Mouse (Mus musculus) limb, embryonic 12.5 days (tissue): ENCODE measurements around the gene Adap1. TPM values are rescaled to one million over a fixed set of nuclear protein-coding genes. Genes with fewer than 3 reads are reported as not detected.

Experiments
- ATAC-seq: fragments of 200-750 bp; cut with Nextera tagmentation; 2 replicates; pipeline ENCODE4 v1.8.0; 2017; ENCODE audit warnings: low read depth, moderate TSS enrichment; ENCODE audit not compliant: insufficient number of reproducible peaks, insufficient read depth, low FRiP score, low TSS enrichment
- H3K27ac ChIP-seq: fragments of 300-500 bp; sonication (generic); 2 replicates; pipeline ENCODE4 v1.5.1; 2016; ENCODE audit warnings: mild to moderate bottlenecking, moderate library complexity
- H3K27me3 ChIP-seq: fragments of 300-500 bp; sonication (generic); 2 replicates; pipeline ENCODE4 v1.6.1; 2016; ENCODE audit warnings: mild to moderate bottlenecking, moderate library complexity
- H3K36me3 ChIP-seq: fragments of 300-500 bp; sonication (generic); 2 replicates; pipeline ENCODE4 v1.6.1; 2016; ENCODE audit warnings: mild to moderate bottlenecking, moderate library complexity
- H3K4me1 ChIP-seq: fragments of 300-500 bp; sonication (generic); replicated peaks from 2 replicates; pipeline ENCODE4 v1.6.1; 2016
- H3K4me2 ChIP-seq: fragments of 300-500 bp; sonication (generic); 2 replicates; pipeline ENCODE4 v1.6.1; 2016; ENCODE audit warnings: mild to moderate bottlenecking, moderate library complexity
- H3K4me3 ChIP-seq: fragments of 300-500 bp; sonication (generic); replicated peaks from 2 replicates; pipeline ENCODE4 v1.5.1; 2016; ENCODE audit warnings: mild to moderate bottlenecking
- H3K9ac ChIP-seq: fragments of 300-500 bp; sonication (generic); replicated peaks from 2 replicates; pipeline ENCODE4 v1.6.1; 2016; ENCODE audit warnings: mild to moderate bottlenecking, moderate library complexity
- H3K9me3 ChIP-seq: fragments of 300-500 bp; sonication (generic); 2 replicates; pipeline ENCODE4 v1.6.1; 2016; ENCODE audit warnings: mild to moderate bottlenecking, moderate library complexity
- WGBS: fragments of 180-500 bp; shearing (Covaris S2); methylation state at CpG from one replicate; pipeline ENCODE4 v1.1.7; 2016; 5-methylcytosine and 5-hydroxymethylcytosine counted together
- polyA plus RNA-seq: library from polyadenylated mRNA; unstranded; fragments of >200 nt; fragmentation: Nextera tagmentation; extraction: Ambion mirVana; gene quantifications from 2 replicates; pipeline ENCODE4 v1.2.1, GENCODE M21; 2016

Adap1 gene
- polyA plus RNA-seq, 1 experiment from 2014 or later, result 1.1 TPM

GRCm38 (mm10) chr5:139332590-139333272, 7.3 kb upstream of the Adap1 start:
- H3K4me1 ChIP-seq, result 0 out of 2 replicates have a peak, but pooled peaks cover 2% of the 10 kb centered on the region
- no peak for ATAC-seq
- H3K4me3 ChIP-seq, result no peak overlapping the region
- H3K27ac ChIP-seq, result no peak overlapping the region
- H3K4me2 ChIP-seq, result no peak overlapping the region
- H3K9me3 ChIP-seq, result no peaks in the 10 kb centered on the region
- no peak overlapping the region for H3K9ac ChIP-seq
- H3K27me3 ChIP-seq, result peaks cover 10% of the 10 kb centered on the region; the same call in 1 of the 2 replicates
- peaks cover 34% of the 10 kb centered on the region for H3K36me3 ChIP-seq
- 86% methylated on average over 8 of the region's 8 CpGs for WGBS

- no peak for ATAC-seq
- Histone ChIP-seq H3K4me3 (no peak overlapping the region), H3K4me1 (0 out of 2 replicates have a peak, but pooled peaks cover 2% of the 10 kb centered on the region), H3K9me3 (no peaks in the 10 kb centered on the region), H3K27me3 (peaks cover 19% of the 10 kb centered on the region), H3K27ac (no peak overlapping the region), H3K4me2 (no peak overlapping the region), H3K9ac (no peak overlapping the region), H3K36me3 (peaks cover 24% of the 10 kb centered on the region)
- whole genome bisulfite sequencing, result 19% methylated on average over 8 of the region's 8 CpGs
These were observed 6.3 kb upstream of the Adap1 start for GRCm38 (mm10) chr5:139331742-139332141.

- no peaks in the 10 kb centered on the region for H3K4me1 ChIP-seq
- peaks cover 29% of the 10 kb centered on the region for H3K27me3 ChIP-seq
- no peaks in the 10 kb centered on the region for H3K9me3 ChIP-seq
- no peak overlapping the region for H3K4me2 ChIP-seq
- 72% methylated on average over 7 of the region's 7 CpGs for WGBS
- no peak for ATAC-seq
- H3K27ac ChIP-seq, result no peak overlapping the region
- H3K9ac ChIP-seq, result no peak overlapping the region; the same call in 1 of the 2 replicates
- peaks cover 14% of the 10 kb centered on the region for H3K36me3 ChIP-seq
- H3K4me3 ChIP-seq, result no peak overlapping the region
These were observed 5.3 kb upstream of the Adap1 start for GRCm38 (mm10) chr5:139330766-139331165.

- Histone ChIP-seq H3K4me3 (no peak overlapping the region), H3K27me3 (peaks cover 59% of the 10 kb centered on the region), H3K9me3 (no peaks in the 10 kb centered on the region), H3K4me2 (no peak overlapping the region), H3K27ac (no peak overlapping the region), H3K36me3 (no peaks in the 10 kb centered on the region), H3K9ac (no peak overlapping the region), H3K4me1 (peaks cover 16% of the 10 kb centered on the region)
- 82% methylated on average over 7 of the region's 7 CpGs for WGBS
- no peak for ATAC-seq
These were observed 2.2 kb upstream of the Adap1 start for GRCm38 (mm10) chr5:139327634-139328020.

GRCm38 (mm10) chr5:139326986-139327633, 1.7 kb upstream of the Adap1 start:
- WGBS, result 66% methylated on average over 7 of the region's 7 CpGs
- Histone ChIP-seq H3K4me3 (no peak overlapping the region), H3K4me1 (peaks cover 16% of the 10 kb centered on the region), H3K27me3 (peaks cover 64% of the 10 kb centered on the region), H3K4me2 (no peak overlapping the region), H3K9me3 (no peaks in the 10 kb centered on the region), H3K9ac (no peak overlapping the region), H3K27ac (no peak overlapping the region), H3K36me3 (no peaks in the 10 kb centered on the region)
- ATAC-seq, result no peak

- Histone ChIP-seq H3K9me3 (no peaks in the 10 kb centered on the region), H3K27me3 (peaks cover 67% of the 10 kb centered on the region), H3K36me3 (no peaks in the 10 kb centered on the region), H3K4me3 (no peak overlapping the region), H3K4me2 (no peak overlapping the region), H3K9ac (no peak overlapping the region), H3K4me1 (peaks cover 16% of the 10 kb centered on the region), H3K27ac (no peak overlapping the region)
- no peak for ATAC-seq
- WGBS, result 67% methylated on average over 13 of the region's 13 CpGs
These were observed 782 bp upstream of the Adap1 start for GRCm38 (mm10) chr5:139326111-139326696.

GRCm38 (mm10) chr5:139324691-139325394, 579 bp downstream of the Adap1 start:
- H3K27ac ChIP-seq, result no peak overlapping the region
- H3K27me3 ChIP-seq, result peaks cover 66% of the 10 kb centered on the region
- peak overlapping the region; percentile 95 for H3K4me2 ChIP-seq
- H3K4me3 ChIP-seq, result peak overlapping the region; percentile 58
- no peaks in the 10 kb centered on the region for H3K9me3 ChIP-seq
- H3K4me1 ChIP-seq, result peaks cover 16% of the 10 kb centered on the region
- peak overlapping the region; percentile 63 for H3K9ac ChIP-seq
- peak; percentile 35; the same call in 1 of the 2 replicates for ATAC-seq
- no peaks in the 10 kb centered on the region for H3K36me3 ChIP-seq
- 3% methylated on average over 60 of the region's 62 CpGs for WGBS

- 0 out of 2 replicates have a peak overlapping the region, but pooled peaks have one; percentile 17 for H3K4me2 ChIP-seq
- no peaks in the 10 kb centered on the region for H3K9me3 ChIP-seq
- 0 out of 2 replicates have a peak overlapping the region, but pooled peaks have one; percentile 58 for H3K4me3 ChIP-seq
- H3K36me3 ChIP-seq, result no peaks in the 10 kb centered on the region
- WGBS, result 60% methylated on average over 5 of the region's 5 CpGs
- ATAC-seq, result no peak
- peaks cover 60% of the 10 kb centered on the region for H3K27me3 ChIP-seq
- H3K27ac ChIP-seq, result no peak overlapping the region
- H3K9ac ChIP-seq, result no peak overlapping the region
- H3K4me1 ChIP-seq, result peaks cover 16% of the 10 kb centered on the region
These were observed 1.4 kb downstream of the Adap1 start for GRCm38 (mm10) chr5:139324045-139324491.

- Histone ChIP-seq H3K9me3 (no peaks in the 10 kb centered on the region), H3K4me1 (peaks cover 16% of the 10 kb centered on the region), H3K36me3 (no peaks in the 10 kb centered on the region), H3K4me2 (0 out of 2 replicates have a peak overlapping the region, but pooled peaks have one; percentile 17), H3K9ac (no peak overlapping the region), H3K4me3 (no peak overlapping the region), H3K27me3 (peaks cover 57% of the 10 kb centered on the region), H3K27ac (no peak overlapping the region)
- ATAC-seq, result no peak
- 73% methylated on average over 9 of the region's 9 CpGs for WGBS
These were observed 2.0 kb downstream of the Adap1 start for GRCm38 (mm10) chr5:139323260-139323924.

- 83% methylated on average over 6 of the region's 6 CpGs for WGBS
- no peaks in the 10 kb centered on the region for H3K36me3 ChIP-seq
- H3K27me3 ChIP-seq, result peaks cover 44% of the 10 kb centered on the region
- no peak overlapping the region for H3K9ac ChIP-seq
- no peak overlapping the region for H3K4me3 ChIP-seq
- H3K27ac ChIP-seq, result no peak overlapping the region
- no peak overlapping the region for H3K4me2 ChIP-seq
- H3K9me3 ChIP-seq, result no peaks in the 10 kb centered on the region
- peaks cover 16% of the 10 kb centered on the region for H3K4me1 ChIP-seq
- no peak for ATAC-seq
These were observed 4.1 kb downstream of the Adap1 start for GRCm38 (mm10) chr5:139321331-139321730.
